Mouse (Mus musculus) natural killer cell, adult 2 months (primary cell): ENCODE data around the gene Bcor.
A peak's percentile ranks its signal among the peaks of the same experiment; 100 is the strongest.

Experiments used
- DNase-seq, 2 experiments: peaks; one replicate each; pipeline ENCODE4 v3.0.0; 2022; ENCODE audit warnings: low spot score in 2 of 2

The Bcor gene

DNA sequence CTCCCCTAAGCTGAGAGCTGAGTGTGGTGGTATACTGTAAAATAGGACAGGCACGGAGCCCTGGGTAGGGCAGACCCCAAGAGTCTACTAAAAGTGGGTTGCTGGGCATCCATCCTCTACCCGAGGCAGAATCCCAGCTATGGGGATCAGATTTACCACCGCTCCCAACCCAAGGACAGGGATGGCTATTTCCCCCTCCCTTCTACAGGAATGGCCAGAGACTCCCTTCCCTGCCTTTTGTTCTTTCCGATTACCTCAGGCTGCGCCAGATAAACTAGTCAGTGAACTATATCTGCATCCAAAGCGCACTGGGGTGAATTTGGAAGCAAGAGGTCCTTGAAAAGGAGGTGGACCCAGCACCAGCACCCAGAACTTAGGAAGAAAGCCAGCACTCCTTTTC is 93.1 kb downstream of the Bcor start:
- DNase-seq, result no peak

- DNase-seq, result no peak
Observed at GRCm38 (mm10) chrX:12065782-12066181, 94.4 kb downstream of the Bcor start.

DNA sequence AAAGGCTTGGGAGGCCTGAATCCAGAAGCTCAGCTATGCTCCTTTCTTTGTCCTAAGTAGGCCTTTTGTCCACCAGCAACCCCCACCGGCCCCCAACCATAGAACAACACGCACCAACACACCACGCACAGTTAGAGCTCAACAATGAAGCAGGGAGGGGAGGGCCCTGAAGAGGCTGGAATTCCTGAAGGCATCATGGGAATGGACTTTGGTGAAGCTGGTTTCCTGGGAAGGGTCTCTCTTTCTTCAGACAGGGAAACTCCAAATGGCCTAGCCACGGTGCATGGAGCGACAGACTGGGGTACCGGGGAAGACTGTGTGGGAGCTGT is 97.3 kb downstream of the Bcor start:
- no peak for DNase-seq

DNA sequence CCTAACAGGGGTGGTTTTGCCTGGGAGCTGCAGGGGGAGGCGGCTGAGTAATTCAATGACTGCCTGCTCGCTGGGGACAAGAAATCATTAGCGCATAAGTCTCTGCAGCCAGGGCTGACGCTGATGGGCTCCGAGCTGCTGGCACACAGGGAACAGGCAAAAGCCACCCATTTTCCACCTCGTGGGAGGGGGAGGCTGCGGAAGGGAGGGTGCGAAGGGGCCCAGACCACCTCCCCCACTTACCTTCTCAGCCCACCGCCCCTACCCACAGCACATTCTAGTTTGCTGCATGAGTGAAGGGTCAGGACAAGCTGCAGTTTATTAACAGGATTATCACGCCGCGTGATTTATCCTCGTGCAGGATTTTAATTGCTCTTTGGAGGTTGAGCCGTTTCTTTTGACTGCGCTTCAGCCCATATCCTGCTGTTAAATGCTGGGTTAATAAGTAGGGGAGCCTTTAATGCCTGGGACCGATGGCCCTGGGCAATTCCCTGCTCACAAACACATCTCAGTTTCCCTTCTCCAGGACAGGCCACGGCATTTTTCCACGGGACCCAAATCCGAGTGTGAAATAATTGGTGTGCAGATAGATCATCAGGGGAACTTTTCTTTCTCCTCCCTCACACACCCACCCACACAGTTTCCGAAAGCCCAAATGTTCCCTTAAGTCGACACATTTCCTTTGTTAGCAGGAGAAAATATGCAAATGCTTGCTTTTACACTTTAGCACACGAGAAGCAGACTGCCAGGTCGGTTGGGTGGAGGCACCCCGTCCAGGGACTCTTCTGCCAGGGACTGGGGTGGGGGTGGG is 97.8 kb downstream of the Bcor start:
- DNase-seq, result no peak

- no peak for DNase-seq
Observed at GRCm38 (mm10) chrX:12060848-12061247, 99.3 kb downstream of the Bcor start.

DNA sequence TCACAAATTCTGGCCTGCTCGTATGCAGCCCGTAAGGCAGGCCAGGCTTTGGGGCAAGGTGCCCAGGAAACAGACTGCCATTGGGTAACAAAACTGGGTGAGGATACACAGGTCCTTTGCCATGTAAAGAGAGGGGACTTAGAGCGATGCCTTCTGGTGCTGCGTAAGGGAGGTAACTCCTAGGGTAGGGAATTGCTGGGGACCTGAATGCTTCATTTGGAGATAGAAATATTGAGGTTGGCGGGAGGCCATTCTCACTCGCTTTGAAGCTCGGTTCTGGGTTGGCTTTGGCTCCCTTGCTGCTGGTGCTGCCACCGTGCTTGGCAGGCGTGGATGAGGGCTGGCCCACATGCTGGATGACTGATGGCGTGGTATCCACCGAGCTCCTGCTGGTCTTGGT is 102.9 kb downstream of the Bcor start:
- no peak for DNase-seq

- DNase-seq, result no peak
Observed at GRCm38 (mm10) chrX:12053315-12053914, 106.7 kb downstream of the Bcor start.

DNA sequence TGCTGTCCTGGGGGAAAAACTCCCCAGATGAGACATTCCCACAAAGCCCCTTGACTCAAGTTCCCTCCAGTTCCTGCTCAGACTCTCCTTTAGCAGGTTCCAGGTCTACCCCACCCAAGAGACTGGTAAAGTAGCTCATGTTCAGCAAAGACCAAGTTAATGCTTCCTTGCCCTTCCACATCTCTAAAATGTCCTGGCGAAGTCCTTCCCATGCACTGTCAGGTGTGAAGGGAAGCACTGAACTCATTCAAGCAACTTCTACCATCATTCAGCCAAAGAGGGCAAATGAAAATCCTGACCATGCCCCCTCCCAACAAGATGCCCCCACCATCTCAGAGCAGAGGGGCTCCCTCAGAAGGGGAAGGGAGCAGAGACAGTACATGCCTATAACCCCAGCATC is 107.5 kb downstream of the Bcor start:
- no peak for DNase-seq

GRCm38 (mm10) chrX:12048721-12049120 is 111.4 kb downstream of the Bcor start:
- DNase-seq, result no peak

DNA sequence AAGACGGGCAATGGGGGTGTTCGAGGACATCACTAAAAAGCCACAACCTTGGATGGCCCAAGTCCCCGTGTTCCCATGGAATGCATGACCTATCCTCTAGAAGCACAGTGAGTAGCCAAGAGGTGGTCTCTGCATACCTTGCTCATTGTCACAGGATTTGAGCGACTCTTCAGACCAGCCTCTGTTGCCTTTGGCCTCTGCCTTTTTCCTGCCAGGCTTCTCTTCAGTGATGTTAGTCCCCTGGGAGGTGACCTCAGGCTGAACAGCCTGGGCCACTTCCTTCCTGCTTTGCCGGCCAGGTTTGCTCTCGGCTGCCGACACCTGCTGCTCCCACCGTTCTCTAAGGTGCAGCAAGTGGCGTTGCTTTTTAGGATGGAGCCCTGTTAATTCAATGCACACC is 112.0 kb downstream of the Bcor start:
- peak in 1 of 2 experiments; percentile 1 for DNase-seq

DNA sequence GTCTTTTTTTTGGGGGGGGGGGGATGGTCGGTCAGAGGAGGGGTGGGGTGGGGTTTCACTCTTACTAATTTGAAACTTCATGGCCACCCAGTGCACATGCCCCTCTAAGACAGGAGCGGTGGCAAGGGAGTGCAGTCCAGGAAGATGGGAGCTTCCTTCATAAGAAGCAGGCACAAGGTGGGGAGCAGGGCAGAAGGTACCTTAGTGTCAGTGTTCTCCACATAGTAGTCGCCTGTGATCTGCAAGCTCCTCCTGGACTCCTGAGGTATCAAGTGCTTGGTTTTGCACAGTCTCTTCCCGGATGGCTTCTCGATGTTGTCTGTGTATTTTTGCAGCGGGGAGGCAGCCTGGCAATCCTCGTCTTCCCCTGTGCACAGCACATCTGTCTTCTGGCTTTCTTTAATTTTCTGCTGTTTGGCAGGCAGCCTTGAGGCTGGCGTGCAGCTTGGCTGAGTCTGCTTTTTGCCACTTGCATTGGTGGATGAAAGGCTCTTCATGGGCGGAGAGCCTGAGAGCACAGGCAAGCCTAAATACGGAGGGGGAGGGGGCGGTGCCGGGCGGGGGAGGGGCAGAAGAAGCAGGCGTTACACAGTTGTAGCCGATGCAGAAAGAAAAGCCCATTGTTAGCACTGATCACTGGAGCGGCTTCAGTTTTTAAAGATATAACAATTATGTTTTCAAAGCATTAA is 112.8 kb downstream of the Bcor start:
- no peak for DNase-seq

DNA sequence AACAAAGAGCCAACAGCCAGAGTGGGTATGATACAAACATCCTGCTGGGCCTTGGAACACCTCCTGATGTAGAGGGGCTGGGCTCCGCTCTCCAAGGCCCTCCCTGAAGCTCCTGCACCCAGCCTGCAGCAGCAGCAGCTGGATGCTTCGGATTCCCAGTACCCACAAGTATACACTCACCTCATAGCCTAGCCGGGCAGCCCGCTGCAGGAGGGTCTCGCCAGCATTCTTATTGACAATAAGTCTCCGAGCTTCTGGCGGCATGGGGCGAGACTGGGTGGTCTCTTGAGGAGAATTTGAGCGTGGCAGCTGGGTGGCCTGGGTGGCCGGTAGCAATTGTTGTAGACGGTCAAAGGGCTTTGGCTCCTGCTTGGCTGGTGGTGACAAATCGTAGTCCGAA is 113.5 kb downstream of the Bcor start:
- DNase-seq, result no peak

DNA sequence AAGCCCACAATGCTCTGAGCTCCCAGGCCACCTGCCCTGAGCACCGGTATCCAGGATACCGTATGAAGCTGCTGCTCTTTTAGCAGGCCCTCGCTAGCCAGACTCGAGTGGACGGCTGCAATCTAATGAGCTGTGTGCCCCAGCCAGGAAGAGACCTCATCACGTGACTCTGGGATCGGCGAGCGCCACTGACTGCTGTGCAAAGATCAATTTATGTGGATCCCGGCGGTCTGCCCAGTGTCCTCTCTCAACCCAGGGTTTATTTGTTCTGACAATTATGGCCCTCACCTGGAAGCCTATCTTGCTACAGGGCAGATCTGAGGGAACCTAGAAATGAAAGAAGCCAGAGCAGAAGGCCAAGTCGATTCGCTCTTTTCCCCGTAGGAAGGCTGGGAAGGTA is 116.8 kb downstream of the Bcor start:
- no peak for DNase-seq

DNA sequence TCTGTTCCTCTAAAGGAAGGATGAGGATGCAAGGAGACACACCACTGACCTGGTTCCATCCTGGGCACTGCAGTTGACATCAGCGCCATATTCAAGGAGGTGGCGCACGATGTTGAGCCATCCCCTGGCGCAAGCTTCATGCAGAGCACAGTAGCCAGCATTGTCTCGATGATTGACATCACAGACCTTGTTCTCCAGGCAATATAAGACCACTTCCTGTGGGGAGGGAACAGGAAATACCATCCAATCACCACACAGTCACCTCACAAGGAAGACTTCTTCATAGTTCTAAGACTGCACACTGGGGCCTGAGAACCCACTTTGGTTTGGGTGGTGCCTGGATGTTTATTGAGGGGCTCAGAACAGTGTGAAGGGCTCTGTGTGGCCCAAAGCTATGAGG is 118.7 kb downstream of the Bcor start:
- DNase-seq, result no peak

GRCm38 (mm10) chrX:12014726-12015464 is 145.3 kb downstream of the Bcor start:
- peak; percentile 9 to 47 for DNase-seq

DNA sequence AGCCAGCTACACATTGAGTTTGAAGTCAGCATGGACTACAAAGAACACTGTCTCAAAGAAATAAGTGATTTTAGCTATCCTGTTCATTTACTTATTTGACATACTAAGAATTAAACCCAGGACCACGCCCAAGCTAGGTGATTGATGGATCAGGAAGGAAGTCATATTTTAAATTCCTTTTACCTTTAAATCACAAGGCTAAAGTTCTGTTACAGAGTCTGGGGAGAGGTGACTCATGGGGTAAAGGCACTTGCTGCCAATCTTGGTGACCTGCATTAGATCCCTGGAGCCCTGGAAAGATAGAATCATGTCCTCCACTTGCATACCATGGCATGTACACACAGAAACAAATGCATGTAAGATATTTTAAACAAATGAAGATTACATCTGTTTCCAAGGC is 149.5 kb downstream of the Bcor start:
- no peak for DNase-seq

GRCm38 (mm10) chrX:12009046-12009445 is 151.1 kb downstream of the Bcor start:
- no peak for DNase-seq

DNA sequence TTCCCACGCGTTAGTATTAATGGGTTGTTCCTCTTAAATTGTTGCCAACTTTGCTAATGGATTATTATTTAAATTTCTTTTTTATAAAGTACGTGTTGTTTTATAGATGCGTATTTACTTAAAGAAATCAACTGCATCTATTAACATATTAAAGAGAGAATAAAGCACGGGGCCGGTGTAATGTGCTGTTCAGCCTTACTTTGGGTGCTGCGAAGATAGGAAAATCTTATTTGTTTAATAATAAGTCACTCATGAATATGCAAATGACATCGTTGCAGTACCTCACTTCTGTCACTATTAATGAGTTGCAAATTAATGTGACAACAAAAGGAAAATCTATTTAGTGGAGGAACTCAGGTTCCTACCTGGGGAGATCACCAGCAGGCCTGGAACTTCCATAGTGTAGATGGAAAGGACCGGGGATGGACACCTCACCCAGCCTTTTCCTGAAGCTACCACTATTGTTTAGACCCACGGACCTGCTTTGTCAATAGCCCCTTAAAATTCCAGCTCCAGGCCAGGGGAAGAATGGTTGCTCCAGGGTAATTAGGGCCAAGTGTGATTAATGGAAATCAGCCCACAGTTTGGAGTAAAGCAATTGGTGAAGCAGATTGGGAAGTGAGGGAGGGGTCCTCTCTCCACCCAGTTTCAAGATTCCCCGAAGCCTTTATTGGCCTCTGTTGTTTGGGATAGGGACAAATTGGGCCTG is 152.2 kb downstream of the Bcor start:
- no peak for DNase-seq

DNA sequence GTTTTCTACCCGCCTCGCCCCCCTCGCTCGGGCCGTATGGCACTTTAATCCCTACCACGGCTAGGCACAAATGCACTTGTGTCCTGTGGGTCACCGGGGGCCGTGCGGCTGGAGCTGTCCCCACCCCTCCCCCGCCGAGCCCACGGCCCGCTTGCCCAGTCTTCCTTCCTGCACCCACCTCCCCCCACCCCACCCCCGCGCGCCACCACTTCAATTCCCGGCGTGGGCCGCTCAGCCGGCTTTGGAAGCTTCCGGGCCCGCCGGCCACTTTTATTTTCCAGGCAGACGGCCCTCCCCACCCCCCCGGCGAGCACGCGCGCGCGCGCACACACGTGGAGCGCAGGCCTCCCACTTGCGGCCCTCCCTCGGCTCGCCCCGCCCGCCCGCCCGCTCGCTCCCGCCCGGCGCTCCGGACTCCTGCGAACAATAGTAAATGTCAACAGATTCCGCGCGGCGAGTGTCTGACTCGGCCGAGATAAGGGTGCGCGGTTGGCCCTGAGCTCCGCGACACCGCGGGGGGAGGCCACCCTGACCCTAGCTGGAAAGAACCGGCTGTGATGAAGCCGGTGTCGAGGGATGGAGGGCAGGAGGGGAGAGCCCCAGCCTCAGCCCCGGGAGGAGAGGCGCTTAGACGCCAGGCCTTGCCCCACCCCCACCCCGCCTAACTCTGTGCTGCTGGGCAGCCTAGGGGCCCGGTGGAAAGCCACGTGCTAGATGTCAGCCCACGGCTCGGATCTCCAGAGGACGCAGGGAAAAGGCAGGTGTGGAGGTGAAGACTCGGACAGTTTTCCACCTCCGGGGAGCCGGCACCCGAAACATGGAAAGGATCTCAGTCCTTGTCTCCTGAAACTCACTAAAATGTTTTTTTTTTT is 153.0 kb downstream of the Bcor start:
- peak; percentile 9 to 12 for DNase-seq

- peak; percentile 9 to 18 for DNase-seq
Observed at GRCm38 (mm10) chrX:12006031-12006881, 153.9 kb downstream of the Bcor start.
